Mouse (Mus musculus) thymus, adult 2 months (tissue): Measurements from ENCODE around the gene Gm48552.

Experiments used
- CTCF ChIP-seq: fragments of 200-500 bp; IDR thresholded peaks from 2 replicates; pipeline ENCODE4 v1.5.1; 2012; ENCODE audit warnings: mild to moderate bottlenecking, control low read depth, low read length, moderate library complexity, borderline replicate concordance; ENCODE audit not compliant: control insufficient read depth, poor library complexity, insufficient read depth; ENCODE audit errors: extremely low read depth
- POLR2A ChIP-seq: fragments of 200-500 bp; IDR thresholded peaks from 2 replicates; pipeline ENCODE4 v1.6.1; 2012; ENCODE audit warnings: mild to moderate bottlenecking, low read length, control low read depth, moderate library complexity; ENCODE audit not compliant: control insufficient read depth, poor library complexity, insufficient read depth; ENCODE audit errors: extremely low read depth

DNA sequence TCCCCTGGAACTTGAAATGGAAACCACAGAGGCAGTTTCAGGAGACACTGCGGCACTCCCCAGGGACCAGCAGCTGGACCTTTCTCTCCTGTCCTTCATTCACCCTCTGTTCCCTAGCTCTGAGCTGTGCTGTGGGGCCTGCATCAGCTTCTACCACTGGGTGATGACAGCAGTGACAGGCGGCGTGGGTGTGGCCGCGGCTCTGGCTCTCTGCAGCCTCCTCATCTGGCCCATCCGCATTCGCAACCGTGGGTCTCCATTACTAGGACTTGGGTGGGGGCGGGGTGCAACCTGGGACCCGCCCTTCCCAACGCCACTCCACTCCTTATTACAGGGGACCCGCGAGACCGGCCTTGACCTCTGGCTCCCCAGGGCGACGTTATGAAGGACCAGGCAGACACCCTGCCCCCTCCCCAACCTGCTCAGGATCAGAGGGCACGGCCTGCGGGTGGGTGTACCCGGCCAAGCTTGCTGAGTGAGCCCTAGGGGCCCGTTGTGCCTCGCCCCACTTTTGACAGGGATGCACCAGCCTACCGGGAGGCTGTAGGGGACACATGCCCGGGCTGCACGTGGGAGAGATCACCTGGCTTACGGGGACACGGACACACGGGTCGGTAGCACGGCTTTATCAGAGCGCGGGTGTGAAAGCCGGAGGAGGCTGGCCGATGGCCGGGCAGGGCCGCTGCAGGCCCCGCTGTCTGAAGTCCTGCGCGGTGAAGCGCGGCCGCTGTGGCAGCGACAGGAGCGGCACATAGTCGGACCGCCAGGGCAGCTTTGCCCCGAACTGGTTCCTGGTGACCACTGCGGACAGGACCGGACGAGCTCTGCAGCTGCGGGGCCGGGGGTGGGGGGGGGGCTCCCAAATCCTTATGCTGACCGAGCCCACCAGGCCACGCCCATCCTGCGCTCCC, 25.1 kb upstream of the Gm48552 start:
- TF ChIP-seq CTCF = no peak
- no peak for TF ChIP-seq POLR2A
